Mouse (Mus musculus): ENCODE measurements around the gene Mllt10. TPM values are rescaled to one million over a fixed set of nuclear protein-coding genes. Genes with fewer than 3 reads are reported as not detected.

Gene Mllt10
- polyA plus RNA-seq, 1 experiment from 2014 or later = 27.4 TPM

GRCm38 (mm10) chr2:18038895-18039371 lies 16.1 kb upstream of the Mllt10 start:
- no peak for DNase-seq (ENCODE audit: low spot score)
- Histone ChIP-seq H3K9ac (ENCODE audit: low read length) (no peak overlapping the region), H3K27ac (replicated peaks) (no peak overlapping the region), H3K4me3 (ENCODE audit: low read depth, low read length) (no peak overlapping the region), H3K4me2 (replicated peaks; ENCODE audit: low read depth) (no peak overlapping the region), H3K27me3 (ENCODE audit: control insufficient read depth, insufficient read depth, low read length) (no peaks in the 10 kb centered on the region), H3K9me3 (ENCODE audit: control insufficient read depth, low read length) (no peaks in the 10 kb centered on the region), H3K36me3 (ENCODE audit: control insufficient read depth, insufficient read depth, low read length) (no peaks in the 10 kb centered on the region), H3K4me1 (replicated peaks; ENCODE audit: control insufficient read depth, insufficient read depth) (0 out of 2 replicates have a peak, but pooled peaks cover 2% of the 10 kb centered on the region)
- 83% methylated on average over 10 of the region's 10 CpGs for WGBS
- ATAC-seq (ENCODE audit: low FRiP score, low TSS enrichment) = no peak
- TF ChIP-seq CTCF (IDR thresholded peaks at IDR 0.05; ENCODE audit: low read depth) (no peak), EP300 (optimal IDR thresholded peaks at IDR 0.05) (no peak)

DNA sequence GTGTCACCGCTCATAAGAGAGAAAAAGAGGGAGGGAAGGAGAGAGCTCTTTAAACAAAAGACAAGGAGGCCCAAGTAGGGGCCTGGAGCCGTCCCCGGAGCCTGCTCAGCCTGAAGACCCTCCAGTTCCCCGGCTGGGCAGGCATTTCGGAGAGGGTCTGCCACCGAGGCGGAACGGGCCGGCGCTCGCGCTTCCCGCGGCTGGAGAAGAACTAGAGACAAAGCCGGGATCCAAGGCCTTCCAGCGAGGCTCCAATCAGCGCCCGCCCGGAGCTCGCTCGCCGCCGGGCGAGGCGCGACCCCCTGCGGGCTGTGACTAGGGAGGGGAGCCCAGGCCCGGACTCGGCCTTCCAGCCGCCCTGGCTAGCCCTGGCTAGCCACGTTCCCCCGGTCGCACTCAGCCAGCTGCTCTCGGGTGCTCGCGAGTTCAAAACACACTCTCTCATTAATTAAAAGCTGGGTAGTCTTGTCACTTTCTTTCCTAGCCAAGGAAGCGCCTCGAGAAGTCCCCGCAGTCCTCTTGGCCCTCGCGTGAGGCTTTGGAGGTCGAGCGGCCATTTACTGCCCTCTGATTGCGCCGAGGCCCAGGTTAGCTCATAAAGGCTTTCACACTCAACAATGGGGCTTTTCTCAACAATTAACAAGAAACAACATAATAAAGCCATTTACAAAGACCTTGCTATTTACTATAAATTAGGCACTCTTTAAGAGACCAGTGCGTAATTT lies 15.3 kb upstream of the Mllt10 start:
- 22% methylated on average over 46 of the region's 46 CpGs for WGBS
- H3K4me3 ChIP-seq (ENCODE audit: low read depth, low read length) = peak overlapping the region; percentile 31
- no peaks in the 10 kb centered on the region for H3K27me3 ChIP-seq (ENCODE audit: control insufficient read depth, insufficient read depth, low read length)
- 0 out of 2 replicates have a peak, but pooled peaks cover 2% of the 10 kb centered on the region for H3K4me1 ChIP-seq (replicated peaks; ENCODE audit: control insufficient read depth, insufficient read depth)
- TF ChIP-seq EP300 (optimal IDR thresholded peaks at IDR 0.05) (no peak), CTCF (IDR thresholded peaks at IDR 0.05; ENCODE audit: low read depth) (no peak; the same call in 1 of the 2 replicates)
- ATAC-seq (ENCODE audit: low FRiP score, low TSS enrichment) (no peak), DNase-seq (ENCODE audit: low spot score) (no peak)
- no peak overlapping the region; the same call in 1 of the 2 replicates for H3K27ac ChIP-seq (replicated peaks)
- peak overlapping the region; percentile 69 for H3K9ac ChIP-seq (ENCODE audit: low read length)
- H3K9me3 ChIP-seq (ENCODE audit: control insufficient read depth, low read length) = no peaks in the 10 kb centered on the region
- peak overlapping the region; percentile 57 for H3K4me2 ChIP-seq (replicated peaks; ENCODE audit: low read depth)
- no peaks in the 10 kb centered on the region for H3K36me3 ChIP-seq (ENCODE audit: control insufficient read depth, insufficient read depth, low read length)

- Histone ChIP-seq H3K27ac (replicated peaks) (no peak overlapping the region), H3K27me3 (ENCODE audit: control insufficient read depth, insufficient read depth, low read length) (no peaks in the 10 kb centered on the region), H3K9me3 (ENCODE audit: control insufficient read depth, low read length) (no peaks in the 10 kb centered on the region), H3K4me3 (ENCODE audit: low read depth, low read length) (no peak overlapping the region), H3K4me1 (replicated peaks; ENCODE audit: control insufficient read depth, insufficient read depth) (0 out of 2 replicates have a peak, but pooled peaks cover 2% of the 10 kb centered on the region), H3K36me3 (ENCODE audit: control insufficient read depth, insufficient read depth, low read length) (no peaks in the 10 kb centered on the region), H3K4me2 (replicated peaks; ENCODE audit: low read depth) (no peak overlapping the region), H3K9ac (ENCODE audit: low read length) (no peak overlapping the region)
- no peak for DNase-seq (ENCODE audit: low spot score)
- no peak for ATAC-seq (ENCODE audit: low FRiP score, low TSS enrichment)
- TF ChIP-seq EP300 (optimal IDR thresholded peaks at IDR 0.05) (no peak), CTCF (IDR thresholded peaks at IDR 0.05; ENCODE audit: low read depth) (no peak)
- WGBS = 77% methylated on average over 27 of the region's 27 CpGs
Measured at GRCm38 (mm10) chr2:18040347-18041160, 14.5 kb upstream of the Mllt10 start.

GRCm38 (mm10) chr2:18041199-18041885 lies 13.7 kb upstream of the Mllt10 start:
- no peak for DNase-seq (ENCODE audit: low spot score)
- H3K4me1 ChIP-seq (replicated peaks; ENCODE audit: control insufficient read depth, insufficient read depth) = 0 out of 2 replicates have a peak, but pooled peaks cover 2% of the 10 kb centered on the region

GRCm38 (mm10) chr2:18045143-18045780 lies 9.8 kb upstream of the Mllt10 start:
- H3K9ac ChIP-seq (ENCODE audit: low read length) = 0 out of 2 replicates have a peak overlapping the region, but pooled peaks have one; percentile 35
- no peaks in the 10 kb centered on the region for H3K27me3 ChIP-seq (ENCODE audit: control insufficient read depth, insufficient read depth, low read length)
- DNase-seq (ENCODE audit: low spot score) (no peak), ATAC-seq (ENCODE audit: low FRiP score, low TSS enrichment) (no peak)
- no peak overlapping the region for H3K27ac ChIP-seq (replicated peaks)
- H3K9me3 ChIP-seq (ENCODE audit: control insufficient read depth, low read length) = no peaks in the 10 kb centered on the region
- peak overlapping the region; percentile 78 for H3K4me2 ChIP-seq (replicated peaks; ENCODE audit: low read depth)
- peak overlapping the region; percentile 78 for H3K4me3 ChIP-seq (ENCODE audit: low read depth, low read length)
- no peaks in the 10 kb centered on the region for H3K36me3 ChIP-seq (ENCODE audit: control insufficient read depth, insufficient read depth, low read length)
- H3K4me1 ChIP-seq (replicated peaks; ENCODE audit: control insufficient read depth, insufficient read depth) = 0 out of 2 replicates have a peak, but pooled peaks cover 6% of the 10 kb centered on the region
- no peak for TF ChIP-seq EP300 (optimal IDR thresholded peaks at IDR 0.05)
- WGBS = 34% methylated on average over 7 of the region's 7 CpGs

More at GRCm38 (mm10) chr2:18041199-18041885, 13.7 kb upstream of the Mllt10 start:
- Histone ChIP-seq H3K9ac (ENCODE audit: low read length) (no peak overlapping the region), H3K9me3 (ENCODE audit: control insufficient read depth, low read length) (no peaks in the 10 kb centered on the region), H3K27ac (replicated peaks) (no peak overlapping the region), H3K27me3 (ENCODE audit: control insufficient read depth, insufficient read depth, low read length) (no peaks in the 10 kb centered on the region), H3K4me2 (replicated peaks; ENCODE audit: low read depth) (no peak overlapping the region), H3K4me3 (ENCODE audit: low read depth, low read length) (no peak overlapping the region), H3K36me3 (ENCODE audit: control insufficient read depth, insufficient read depth, low read length) (no peaks in the 10 kb centered on the region)
- TF ChIP-seq EP300 (optimal IDR thresholded peaks at IDR 0.05) (no peak), CTCF (IDR thresholded peaks at IDR 0.05; ENCODE audit: low read depth) (no peak)
- 64% methylated on average over 14 of the region's 14 CpGs for WGBS
- ATAC-seq (ENCODE audit: low FRiP score, low TSS enrichment) = no peak
